15 mouse cellular contexts compared by ENCODE assay signal in genomic region chr4:74972143-74972542, GRCm38 (mm10).
DNase-seq lines count a peak whose midpoint lies in the region; ATAC-seq and TF ChIP-seq lines count a peak whose summit lies in the region.
"Had no signal": no experiment of that assay in that cellular context is flagged by ENCODE, and none has a peak within 500 bp of the region (broad histone marks: within the 10 kb centered on the region; RNA-seq: fewer than 3 reads in every experiment).

No protein-coding gene starts in this region.

- no peak for ATAC-seq in lung, postnatal 0 days
- ATAC-seq: hindbrain, embryonic 16.5 days had no signal

- H3K79me2 ChIP-seq in heart, adult 2 months (replicated peaks; ENCODE audit: control insufficient read depth, insufficient read depth, low read length) = no peaks in the 10 kb centered on the region

- H3K9ac ChIP-seq in heart, adult 2 months (ENCODE audit: low read depth, low read length) = no peak overlapping the region
- H3K9ac ChIP-seq in lung, postnatal 0 days (replicated peaks; ENCODE audit: low read depth) = no peak overlapping the region
- no peak overlapping the region for H3K9ac ChIP-seq in ES-E14 (ENCODE audit: insufficient read depth, low read depth, low read length, poor library complexity, severe bottlenecking)

- no peak for TF ChIP-seq EP300 in heart, adult 2 months (IDR thresholded peaks at IDR 0.05; ENCODE audit: insufficient read depth, low read depth, low read length)
- no peak for TF ChIP-seq EP300 in lung, postnatal 0 days (IDR thresholded peaks at IDR 0.05)

- no peak overlapping the region for H3K27ac ChIP-seq in heart, adult 2 months
- H3K27ac ChIP-seq in lung, postnatal 0 days (ENCODE audit: low read length) = no peak overlapping the region
- H3K27ac ChIP-seq in ES-E14 (ENCODE audit: insufficient read depth, low read depth, low read length, poor library complexity, severe bottlenecking) = no peak overlapping the region
- H3K27ac ChIP-seq: macrophage had no signal

- no peak overlapping the region for H3K4me3 ChIP-seq in heart, adult 2 months
- H3K4me3 ChIP-seq in lung, postnatal 0 days (ENCODE audit: low read depth, low read length) = no peak overlapping the region
- no peak overlapping the region for H3K4me3 ChIP-seq in ES-E14 (ENCODE audit: insufficient read depth in 1 of 2, low read depth in 1 of 2, low read length in 2 of 2, poor library complexity in 1 of 2, severe bottlenecking in 1 of 2)

- in situ Hi-C loops in ES-E14 (cut with MboI; ENCODE audit: low sequenced_read_pairs in 2 of 2, unreplicated experiment in 2 of 2) = no loop called here

- no peaks in the 10 kb centered on the region for H3K36me3 ChIP-seq in heart, adult 2 months (ENCODE audit: control insufficient read depth, insufficient read depth, low read length)
- no peaks in the 10 kb centered on the region for H3K36me3 ChIP-seq in lung, postnatal 0 days (ENCODE audit: insufficient read depth, low read length)
- H3K36me3 ChIP-seq in ES-E14 (ENCODE audit: control insufficient read depth, insufficient read depth, low read length, poor library complexity, severe bottlenecking) = no peaks in the 10 kb centered on the region

- H3K4me1 ChIP-seq in heart, adult 2 months (ENCODE audit: control insufficient read depth, insufficient read depth, low read length) = no peaks in the 10 kb centered on the region
- no peaks in the 10 kb centered on the region for H3K4me1 ChIP-seq in lung, postnatal 0 days (ENCODE audit: insufficient read depth, low read depth, low read length)
- no peaks in the 10 kb centered on the region for H3K4me1 ChIP-seq in ES-E14 (ENCODE audit: control insufficient read depth in 2 of 2, insufficient read depth in 2 of 2, low read length in 2 of 2, poor library complexity in 1 of 2)

- TF ChIP-seq CTCF in heart, adult 2 months (IDR thresholded peaks at IDR 0.05) = peak; percentile 52
- TF ChIP-seq CTCF in lung, postnatal 0 days (IDR thresholded peaks at IDR 0.05) = 0 out of 2 replicates have a peak, but pooled peaks have one; percentile 11

- intact Hi-C loops in heart, adult 2 months (cut with DNase I) = loop anchor here (5.0 kb wide), 1 partner anchor 410 kb away; no protein-coding TSS in a partner anchor

- DNase-seq in heart, adult 2 months = no peak
- no peak for DNase-seq in heart, postnatal 4 days
- DNase-seq in lung, postnatal 0 days (ENCODE audit: low spot score) = no peak
- DNase-seq in lung, postnatal 36 days = no peak
- no peak for DNase-seq in ES-E14 (ENCODE audit: low read depth, low spot score)
- DNase-seq in c-Kit-positive CD71-positive TER-119-negative erythroid progenitor cells, embryonic 14.5 days (ENCODE audit: low read depth) = peak; percentile 4
- DNase-seq in thymus, postnatal 10 days (ENCODE audit: low spot score in 2 of 2) = no peak
- DNase-seq in kidney, postnatal 14 days = no peak
- DNase-seq: adrenal gland, postnatal 10 days; cerebellum, postnatal 36 days; gastrocnemius, postnatal 10 days; liver; thymus, adult 2 months had no signal

- no peaks in the 10 kb centered on the region for H3K9me3 ChIP-seq in lung, postnatal 0 days (ENCODE audit: low read length)
- H3K9me3 ChIP-seq in ES-E14 (ENCODE audit: control insufficient read depth, insufficient read depth, low read depth, low read length) = no peaks in the 10 kb centered on the region

- H3K4me2 ChIP-seq in lung, postnatal 0 days (replicated peaks; ENCODE audit: low read depth, low read length) = no peak overlapping the region

- H3K27me3 ChIP-seq in heart, adult 2 months (ENCODE audit: control insufficient read depth, insufficient read depth, low read length) = no peaks in the 10 kb centered on the region
- no peaks in the 10 kb centered on the region for H3K27me3 ChIP-seq in lung, postnatal 0 days (replicated peaks; ENCODE audit: insufficient read depth, low read length)

- WGBS in heart, adult 2 months = 81% methylated on average over 1 of the region's 1 CpGs
- 78% methylated on average over 1 of the region's 1 CpGs for WGBS in lung, postnatal 0 days

- no peak for TF ChIP-seq POLR2A in heart, adult 2 months (IDR thresholded peaks at IDR 0.05; ENCODE audit: insufficient read depth, low read depth, low read length)

TF ChIP-seq in ES-E14, 5 proteins besides CTCF, POLR2A, EP300 and RAD21:
- TF ChIP-seq HCFC1 (IDR thresholded peaks at IDR 0.05; ENCODE audit: borderline replicate concordance, insufficient read depth, low read length) (no peak), CHD2 (IDR thresholded peaks at IDR 0.05; ENCODE audit: low read depth, low read length) (no peak), ZC3H11A (IDR thresholded peaks at IDR 0.05; ENCODE audit: borderline replicate concordance, low read depth, low read length) (no peak), MAFK (IDR thresholded peaks at IDR 0.05; ENCODE audit: insufficient read depth, low read depth, low read length) (0 out of 2 replicates have a peak, but pooled peaks have one; percentile 4), ZNF384 (IDR thresholded peaks at IDR 0.05; ENCODE audit: low read depth, low read length) (no peak)
